Mouse (Mus musculus) frontal cortex, postnatal 10 days (tissue): ENCODE measurements around the gene Myb.

Experiments used
- DNase-seq, 2 experiments: peaks; one replicate each; pipeline ENCODE4 v3.0.0; 2022; ENCODE audit warnings: low spot score in 2 of 2, mixed read lengths in 1 of 2

Myb gene

GRCm38 (mm10) chr10:21082447-21082846, 78.3 kb downstream of the Myb start:
- no peak for DNase-seq

GRCm38 (mm10) chr10:21077151-21077719, 83.5 kb downstream of the Myb start:
- DNase-seq = no peak

DNA sequence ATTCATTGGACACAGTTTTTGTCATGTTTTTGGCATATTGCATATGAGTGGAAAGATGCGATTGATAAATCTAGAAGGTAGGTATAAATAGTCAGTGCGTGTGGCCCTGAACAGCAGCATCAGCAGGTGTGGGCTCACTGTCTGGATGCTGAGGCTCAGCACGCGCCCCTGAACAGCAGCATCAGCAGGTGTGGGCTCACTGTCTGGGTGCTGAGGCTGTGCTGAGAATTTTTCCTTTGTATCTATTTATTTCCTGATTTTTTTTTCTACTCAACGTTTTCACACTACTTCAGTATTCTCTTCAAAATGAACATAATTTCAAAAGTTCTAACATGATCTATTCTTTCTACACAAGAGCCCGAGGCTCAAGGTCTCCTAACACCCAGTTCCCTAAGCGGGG, 84.1 kb downstream of the Myb start:
- DNase-seq = no peak

DNA sequence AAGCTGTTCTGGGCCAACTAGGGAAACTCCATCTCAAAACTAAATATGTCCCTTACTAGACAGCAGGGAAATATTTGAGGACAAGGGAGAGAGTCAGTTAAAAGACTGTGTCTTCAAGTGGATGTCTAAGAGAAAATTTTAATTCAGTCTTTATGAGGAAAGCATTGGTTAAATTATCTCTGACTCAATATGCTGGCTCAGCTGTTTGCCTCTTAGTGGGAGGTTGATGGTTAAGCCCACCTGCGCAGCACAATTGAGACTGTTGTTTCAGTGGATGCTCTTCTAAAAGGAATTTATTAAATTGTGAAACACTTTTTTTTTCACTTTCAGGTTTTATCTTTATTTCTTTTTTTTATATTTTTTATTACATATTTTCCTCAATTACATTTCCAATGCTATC, 84.6 kb downstream of the Myb start:
- no peak for DNase-seq
